Mouse (Mus musculus) forebrain, embryonic 13.5 days (tissue): ENCODE results near the gene Coq2. TPM values are rescaled to one million over a fixed set of nuclear protein-coding genes. Genes with fewer than 3 reads are reported as not detected.

ENCODE experiments used
- ATAC-seq: fragments of 200-750 bp; cut with Nextera tagmentation; 2 replicates; pipeline ENCODE4 v1.8.0; 2017
- H3K27ac ChIP-seq: fragments of 300-500 bp; sonication (generic); 2 replicates; pipeline ENCODE4 v1.5.1; 2015; ENCODE audit warnings: inconsistent platforms, mild to moderate bottlenecking, moderate library complexity
- H3K27me3 ChIP-seq: fragments of 300-500 bp; sonication (generic); 2 replicates; pipeline ENCODE4 v1.6.1; 2015; ENCODE audit warnings: mild to moderate bottlenecking, inconsistent platforms
- H3K36me3 ChIP-seq: fragments of 300-500 bp; sonication (generic); 2 replicates; pipeline ENCODE4 v1.6.1; 2015; ENCODE audit warnings: mild to moderate bottlenecking, inconsistent platforms; ENCODE audit not compliant: poor library complexity, severe bottlenecking
- H3K4me1 ChIP-seq: fragments of 300-500 bp; sonication (generic); 2 replicates; pipeline ENCODE4 v1.6.1; 2015; ENCODE audit warnings: inconsistent platforms
- H3K4me2 ChIP-seq: fragments of 300-500 bp; sonication (generic); 2 replicates; pipeline ENCODE4 v1.6.1; 2015; ENCODE audit warnings: inconsistent platforms, mild to moderate bottlenecking, moderate library complexity
- H3K4me3 ChIP-seq: fragments of 300-500 bp; sonication (generic); 2 replicates; pipeline ENCODE4 v1.5.1; 2015; ENCODE audit warnings: mild to moderate bottlenecking, inconsistent platforms
- H3K9ac ChIP-seq: fragments of 300-500 bp; sonication (generic); 2 replicates; pipeline ENCODE4 v1.6.1; 2015; ENCODE audit warnings: mild to moderate bottlenecking, inconsistent platforms
- H3K9me3 ChIP-seq: fragments of 300-500 bp; sonication (generic); replicated peaks from 2 replicates; pipeline ENCODE4 v1.6.1; 2016; ENCODE audit warnings: inconsistent platforms
- WGBS: fragments of 180-500 bp; shearing (Covaris S2); methylation state at CpG from one replicate; pipeline ENCODE4 v1.1.7; 2015; 5-methylcytosine and 5-hydroxymethylcytosine counted together
- polyA plus RNA-seq: library from polyadenylated mRNA; unstranded; fragments of >200 nt; fragmentation: Nextera tagmentation; extraction: Ambion mirVana; gene quantifications from 2 replicates; pipeline ENCODE4 v1.2.1, GENCODE M21; 2015

Gene Coq2
- polyA plus RNA-seq, 1 experiment from 2014 or later = 42.7 TPM

GRCm38 (mm10) chr5:100685631-100686030 lies 10.7 kb upstream of the Coq2 start:
- no peak overlapping the region for H3K9ac ChIP-seq
- H3K27ac ChIP-seq = no peak overlapping the region
- H3K4me3 ChIP-seq = no peak overlapping the region
- no peaks in the 10 kb centered on the region for H3K4me1 ChIP-seq
- ATAC-seq = no peak
- H3K9me3 ChIP-seq = no peaks in the 10 kb centered on the region
- WGBS = 68% methylated on average over 4 of the region's 4 CpGs
- H3K36me3 ChIP-seq = no peaks in the 10 kb centered on the region
- H3K27me3 ChIP-seq = no peaks in the 10 kb centered on the region
- no peak overlapping the region for H3K4me2 ChIP-seq

- WGBS = 71% methylated on average over 6 of the region's 6 CpGs
- Histone ChIP-seq H3K4me1 (no peaks in the 10 kb centered on the region), H3K4me3 (no peak overlapping the region), H3K9me3 (no peaks in the 10 kb centered on the region), H3K9ac (no peak overlapping the region), H3K36me3 (no peaks in the 10 kb centered on the region), H3K27ac (no peak overlapping the region), H3K4me2 (no peak overlapping the region), H3K27me3 (no peaks in the 10 kb centered on the region; the same call in 1 of the 2 replicates)
- ATAC-seq = no peak
Measured at GRCm38 (mm10) chr5:100680542-100680933, 5.6 kb upstream of the Coq2 start.

- Histone ChIP-seq H3K4me2 (no peak overlapping the region), H3K4me1 (peaks cover 2% of the 10 kb centered on the region; the same call in 1 of the 2 replicates), H3K9me3 (no peaks in the 10 kb centered on the region), H3K27me3 (no peaks in the 10 kb centered on the region; the same call in 1 of the 2 replicates), H3K4me3 (no peak overlapping the region), H3K9ac (no peak overlapping the region), H3K27ac (no peak overlapping the region), H3K36me3 (no peaks in the 10 kb centered on the region)
- WGBS = 66% methylated on average over 18 of the region's 18 CpGs
- ATAC-seq = no peak
Measured at GRCm38 (mm10) chr5:100679911-100680541, 5.1 kb upstream of the Coq2 start.

- Histone ChIP-seq H3K27ac (peak overlapping the region; percentile 31; the same call in 1 of the 2 replicates), H3K4me2 (peak overlapping the region; percentile 66), H3K4me1 (peaks cover 28% of the 10 kb centered on the region), H3K4me3 (peak overlapping the region; percentile 82), H3K27me3 (no peaks in the 10 kb centered on the region; the same call in 1 of the 2 replicates), H3K9me3 (no peaks in the 10 kb centered on the region), H3K9ac (peak overlapping the region; percentile 91), H3K36me3 (peaks cover 4% of the 10 kb centered on the region; the same call in 1 of the 2 replicates)
- under 1% methylated on average over 71 of the region's 71 CpGs for WGBS
- peak; percentile 98 for ATAC-seq
Measured at GRCm38 (mm10) chr5:100673745-100674486, 1.0 kb downstream of the Coq2 start.

- H3K4me3 ChIP-seq = no peak overlapping the region
- WGBS = 92% methylated on average over 4 of the region's 4 CpGs
- no peak for ATAC-seq
- H3K27me3 ChIP-seq = no peaks in the 10 kb centered on the region; the same call in 1 of the 2 replicates
- no peak overlapping the region for H3K27ac ChIP-seq
- no peak overlapping the region for H3K4me2 ChIP-seq
- no peaks in the 10 kb centered on the region for H3K9me3 ChIP-seq
- H3K4me1 ChIP-seq = peaks cover 28% of the 10 kb centered on the region
- peaks cover 12% of the 10 kb centered on the region for H3K36me3 ChIP-seq
- H3K9ac ChIP-seq = no peak overlapping the region
Measured at GRCm38 (mm10) chr5:100672403-100672802, 2.5 kb downstream of the Coq2 start.

- H3K4me1 ChIP-seq = peaks cover 28% of the 10 kb centered on the region
- 89% methylated on average over 3 of the region's 3 CpGs for WGBS
- H3K4me2 ChIP-seq = no peak overlapping the region
- H3K9ac ChIP-seq = no peak overlapping the region
- H3K27ac ChIP-seq = no peak overlapping the region
- no peaks in the 10 kb centered on the region for H3K9me3 ChIP-seq
- ATAC-seq = no peak
- no peaks in the 10 kb centered on the region; the same call in 1 of the 2 replicates for H3K27me3 ChIP-seq
- no peak overlapping the region for H3K4me3 ChIP-seq
- H3K36me3 ChIP-seq = peaks cover 17% of the 10 kb centered on the region
Measured at GRCm38 (mm10) chr5:100671897-100672296, 3.0 kb downstream of the Coq2 start.

- H3K27ac ChIP-seq = no peak overlapping the region
- H3K4me3 ChIP-seq = no peak overlapping the region
- H3K9ac ChIP-seq = no peak overlapping the region
- ATAC-seq = no peak
- peaks cover 19% of the 10 kb centered on the region for H3K36me3 ChIP-seq
- no peaks in the 10 kb centered on the region for H3K9me3 ChIP-seq
- H3K27me3 ChIP-seq = no peaks in the 10 kb centered on the region
- H3K4me2 ChIP-seq = no peak overlapping the region
- WGBS = 25% methylated on average over 5 of the region's 5 CpGs
- H3K4me1 ChIP-seq = peaks cover 28% of the 10 kb centered on the region
Measured at GRCm38 (mm10) chr5:100671398-100671797, 3.5 kb downstream of the Coq2 start.

- H3K4me2 ChIP-seq = no peak overlapping the region
- peaks cover 45% of the 10 kb centered on the region for H3K36me3 ChIP-seq
- no peak overlapping the region for H3K4me3 ChIP-seq
- H3K4me1 ChIP-seq = peaks cover 9% of the 10 kb centered on the region; the same call in 1 of the 2 replicates
- no peaks in the 10 kb centered on the region for H3K27me3 ChIP-seq
- H3K9ac ChIP-seq = no peak overlapping the region
- no peaks in the 10 kb centered on the region for H3K9me3 ChIP-seq
- 78% methylated on average over 1 of the region's 1 CpGs for WGBS
- no peak overlapping the region for H3K27ac ChIP-seq
- no peak for ATAC-seq
Measured at GRCm38 (mm10) chr5:100666965-100667364, 8.0 kb downstream of the Coq2 start.

- H3K36me3 ChIP-seq = peaks cover 68% of the 10 kb centered on the region
- H3K27me3 ChIP-seq = no peaks in the 10 kb centered on the region
- H3K4me2 ChIP-seq = no peak overlapping the region
- no peak overlapping the region for H3K4me3 ChIP-seq
- H3K9me3 ChIP-seq = no peaks in the 10 kb centered on the region
- ATAC-seq = no peak
- WGBS = 57% methylated on average over 5 of the region's 5 CpGs
- no peak overlapping the region for H3K9ac ChIP-seq
- no peak overlapping the region for H3K27ac ChIP-seq
- H3K4me1 ChIP-seq = no peaks in the 10 kb centered on the region
Measured at GRCm38 (mm10) chr5:100663854-100664253, 11.1 kb downstream of the Coq2 start.

- H3K4me1 ChIP-seq = no peaks in the 10 kb centered on the region
- no peak for ATAC-seq
- peaks cover 71% of the 10 kb centered on the region for H3K36me3 ChIP-seq
- no peak overlapping the region for H3K4me2 ChIP-seq
- 96% methylated on average over 6 of the region's 6 CpGs for WGBS
- H3K27ac ChIP-seq = no peak overlapping the region
- H3K4me3 ChIP-seq = no peak overlapping the region
- no peaks in the 10 kb centered on the region for H3K9me3 ChIP-seq
- no peak overlapping the region for H3K9ac ChIP-seq
- no peaks in the 10 kb centered on the region for H3K27me3 ChIP-seq
Measured at GRCm38 (mm10) chr5:100663011-100663410, 11.9 kb downstream of the Coq2 start.

- Histone ChIP-seq H3K4me1 (no peaks in the 10 kb centered on the region), H3K4me3 (no peak overlapping the region), H3K27me3 (no peaks in the 10 kb centered on the region), H3K36me3 (peaks cover 88% of the 10 kb centered on the region), H3K27ac (no peak overlapping the region), H3K9me3 (no peaks in the 10 kb centered on the region), H3K9ac (no peak overlapping the region), H3K4me2 (no peak overlapping the region)
- WGBS = 84% methylated on average over 6 of the region's 6 CpGs
- ATAC-seq = no peak
Measured at GRCm38 (mm10) chr5:100658460-100658859, 16.5 kb downstream of the Coq2 start.

- 83% methylated on average over 6 of the region's 6 CpGs for WGBS
- Histone ChIP-seq H3K4me1 (no peaks in the 10 kb centered on the region), H3K9ac (no peak overlapping the region), H3K4me3 (no peak overlapping the region), H3K9me3 (no peaks in the 10 kb centered on the region), H3K27ac (no peak overlapping the region), H3K4me2 (no peak overlapping the region), H3K27me3 (no peaks in the 10 kb centered on the region), H3K36me3 (peaks cover 70% of the 10 kb centered on the region)
- ATAC-seq = no peak
Measured at GRCm38 (mm10) chr5:100656352-100656751, 18.6 kb downstream of the Coq2 start.
